Mouse (Mus musculus): Measurements from ENCODE around the gene Slc26a9.
"Not testable (repeated sequence)": the region's sequence is repeated elsewhere in the genome, so short reads cannot be mapped to it uniquely, and the experiment has no call there.

Gene Slc26a9

DNA sequence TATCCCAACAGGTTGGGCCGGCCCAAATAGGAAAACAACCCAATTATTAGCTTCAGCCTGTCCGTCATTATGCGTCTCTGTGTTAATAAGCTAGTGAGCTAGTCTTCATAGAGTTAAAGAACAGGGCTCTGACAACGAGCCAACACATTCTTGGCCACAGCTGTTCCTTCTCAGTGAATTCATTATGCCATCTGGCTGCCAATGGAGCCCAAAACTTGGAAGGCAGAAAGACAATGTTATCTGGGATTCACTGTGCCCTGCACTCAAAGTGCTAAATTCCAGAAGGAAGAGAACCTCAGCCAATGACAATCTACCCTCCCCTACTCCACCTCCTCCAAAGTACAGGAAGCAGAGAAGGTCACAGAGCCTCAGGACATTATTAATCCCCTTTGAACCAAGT is 26.8 kb downstream of the Slc26a9 start:
- peak; percentile 83 to 88 for DNase-seq

DNA sequence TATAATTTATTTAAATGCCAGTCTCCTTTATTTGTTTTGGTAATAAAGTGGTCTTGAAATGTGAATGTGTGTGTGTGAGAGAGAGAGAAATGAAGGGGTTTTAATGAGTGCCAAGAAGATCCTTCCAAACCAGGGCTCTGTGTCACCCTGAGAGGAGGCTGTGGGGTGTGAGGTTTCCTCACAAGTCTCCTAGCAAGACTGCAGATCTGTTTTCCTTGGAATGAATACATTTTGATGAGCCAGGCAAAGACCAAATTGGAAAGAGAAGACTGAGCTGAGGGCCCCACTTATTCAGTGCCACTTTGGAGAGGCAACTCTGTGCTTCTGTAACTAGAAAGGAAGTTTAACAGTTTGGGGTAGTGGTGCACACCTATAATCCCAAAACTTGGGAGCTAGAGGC is 27.6 kb downstream of the Slc26a9 start:
- DNase-seq: no peak

- DNase-seq: no peak
Observed at GRCm38 (mm10) chr1:131794591-131794990, 50.8 kb downstream of the Slc26a9 start.

DNA sequence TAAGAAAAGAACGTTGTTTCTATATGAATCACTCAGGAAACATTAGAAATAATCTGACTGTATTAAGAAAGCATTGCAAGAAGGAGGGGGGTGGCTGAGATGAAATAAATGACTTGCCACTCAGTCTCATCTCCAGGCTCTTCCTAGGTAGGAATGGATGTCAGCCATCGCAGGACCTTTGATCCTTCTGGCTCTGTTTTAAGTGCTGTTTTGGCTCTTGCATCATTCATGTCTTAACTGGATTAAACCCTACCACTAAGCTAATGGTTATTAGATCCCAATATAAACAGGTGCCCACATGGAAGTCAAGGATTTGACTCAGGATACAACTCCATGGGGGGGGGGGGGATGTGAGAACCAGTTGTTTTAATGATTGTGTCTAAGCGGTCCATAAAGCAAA is 51.3 kb downstream of the Slc26a9 start:
- DNase-seq: no peak

DNA sequence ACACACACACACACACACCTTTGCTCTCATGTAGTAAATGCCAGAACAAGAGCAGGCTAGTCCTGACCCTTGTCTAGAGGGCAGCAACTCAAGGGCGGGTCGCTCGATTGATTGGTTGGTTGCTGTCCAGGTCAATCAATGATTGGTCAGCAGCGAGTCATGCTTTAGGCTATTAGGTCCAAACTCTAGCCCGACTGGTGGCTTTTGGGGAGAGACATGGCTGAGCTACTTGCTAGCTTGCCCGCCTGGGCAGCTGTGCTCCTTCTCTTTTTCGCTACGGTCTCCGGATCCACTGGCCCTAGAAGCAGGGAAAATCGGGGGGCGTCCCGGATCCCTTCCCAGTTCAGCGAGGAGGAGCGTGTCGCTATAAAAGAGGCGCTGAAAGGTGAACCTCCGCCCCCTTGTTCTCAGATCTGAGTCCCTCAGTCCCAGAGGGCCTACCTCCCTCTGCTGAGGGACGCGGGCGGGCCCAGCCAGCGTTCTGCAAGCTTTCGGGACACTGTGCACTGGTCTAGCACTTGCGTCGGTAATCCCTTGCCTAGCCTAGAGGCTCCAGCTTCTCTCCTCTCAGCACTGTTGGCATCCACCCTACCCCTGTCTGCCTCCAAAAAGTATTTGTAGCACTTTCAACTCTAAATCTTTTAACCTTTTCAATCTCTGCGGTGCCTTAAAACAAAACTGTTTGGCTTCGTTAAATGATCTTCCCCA is 53.5 kb downstream of the Slc26a9 start, which contains the start of gene Pm20d1:
Gene Pm20d1 (plus strand): TSS at position 180 of the 708 bp plus-strand sequence.
- DNase-seq: peak; percentile 62 to 67

DNA sequence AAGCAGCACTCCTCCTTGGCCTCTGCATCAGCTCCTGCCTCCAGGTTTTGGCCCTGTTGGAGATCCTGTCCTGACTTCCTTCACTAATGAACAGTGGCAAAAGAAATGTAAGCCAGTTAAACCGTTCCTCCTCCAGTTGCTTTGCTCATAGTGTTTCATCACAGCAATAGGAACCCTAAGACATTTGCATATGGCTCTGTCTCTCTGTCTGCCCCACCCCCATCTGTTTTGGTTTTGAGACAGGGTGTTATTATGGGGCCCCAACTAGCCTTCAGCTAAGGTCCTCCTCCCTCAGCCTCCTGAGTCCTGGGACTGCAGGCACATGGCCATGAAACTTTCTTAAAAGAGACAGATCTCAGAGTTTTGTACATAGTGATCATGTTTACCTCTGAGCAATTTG is 56.2 kb downstream of the Slc26a9 start:
- DNase-seq: no peak

- DNase-seq: no peak
Observed at GRCm38 (mm10) chr1:131801071-131801470, 57.2 kb downstream of the Slc26a9 start.

- peak; percentile 57 to 67 for DNase-seq
Observed at GRCm38 (mm10) chr1:131802652-131803051, 58.8 kb downstream of the Slc26a9 start.

DNA sequence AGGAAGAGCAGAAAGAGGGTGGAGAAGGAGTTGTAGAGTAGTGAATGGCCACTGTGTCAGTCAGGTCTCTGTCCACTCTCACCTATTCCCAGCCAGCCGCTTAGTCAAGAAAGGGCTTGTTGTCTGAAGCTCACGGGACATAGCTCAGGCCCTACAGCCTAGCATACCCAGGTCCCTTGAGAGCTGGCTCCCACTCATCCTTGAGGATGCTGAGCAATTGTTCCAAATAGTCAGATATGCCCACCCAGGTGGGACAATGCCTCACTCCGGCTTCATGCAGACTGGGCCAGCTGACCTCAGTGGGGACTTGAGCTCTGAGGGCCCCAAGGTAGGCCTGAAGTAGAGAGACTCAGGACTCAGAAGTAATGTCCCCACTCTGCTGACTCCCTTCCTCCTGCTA is 60.3 kb downstream of the Slc26a9 start:
- no peak for DNase-seq

DNA sequence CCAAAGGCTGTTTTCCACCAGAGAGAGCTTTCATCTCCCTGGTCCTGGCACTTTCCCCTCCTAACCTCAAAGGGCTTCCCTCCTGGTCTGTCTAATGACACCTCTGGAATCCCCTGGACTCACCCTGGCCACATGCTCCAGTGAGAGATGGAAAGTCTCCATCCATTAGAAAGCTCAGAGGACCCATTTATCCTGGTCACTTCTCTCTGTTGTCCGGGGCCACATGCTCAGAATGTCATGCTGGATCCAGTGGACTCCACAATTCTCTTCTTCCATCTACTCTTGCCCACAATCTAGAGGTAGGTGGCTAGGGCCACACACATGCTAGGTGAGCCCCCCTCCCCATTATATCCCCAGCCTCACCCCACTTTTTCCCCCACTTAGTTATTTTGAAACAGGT is 65.2 kb downstream of the Slc26a9 start:
- no peak for DNase-seq

DNA sequence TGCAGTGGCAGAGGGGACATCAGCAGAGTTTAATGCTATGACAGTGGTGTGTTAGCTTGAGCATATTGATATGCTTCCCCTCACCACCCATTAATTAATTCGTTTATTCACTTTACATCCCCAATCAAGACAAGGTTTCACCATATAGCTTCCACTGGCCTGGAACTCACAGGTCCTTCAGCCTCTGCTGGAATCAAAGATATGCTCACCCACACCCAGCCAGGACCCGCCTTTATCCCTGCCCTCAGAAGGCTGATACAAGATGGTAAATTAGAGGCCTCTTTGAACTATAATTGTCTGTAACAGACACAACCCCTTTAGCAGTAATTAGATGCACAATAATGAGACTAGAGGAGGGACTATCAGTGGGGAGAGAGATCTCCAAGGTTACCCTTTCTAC is 65.8 kb downstream of the Slc26a9 start:
- DNase-seq: no peak

DNA sequence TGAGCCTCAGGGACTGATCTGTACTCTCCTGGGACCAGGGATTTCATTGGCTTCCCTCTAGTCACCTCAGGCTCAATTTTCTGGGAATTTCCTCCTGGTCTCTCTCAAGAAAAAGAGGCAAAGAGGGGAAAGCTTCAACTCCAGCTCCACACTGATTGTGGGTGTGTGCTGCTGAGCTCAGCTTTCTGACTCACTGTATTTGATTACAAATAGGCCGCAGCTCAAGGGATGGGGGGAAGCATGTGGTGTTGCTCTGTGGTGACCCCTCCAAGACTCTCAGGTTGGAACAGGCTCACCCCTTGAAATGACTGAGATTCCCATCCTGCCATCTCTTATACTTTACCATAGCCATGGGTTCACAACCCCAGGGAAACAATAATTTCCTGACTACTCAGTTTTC is 67.6 kb downstream of the Slc26a9 start:
- no peak for DNase-seq

DNA sequence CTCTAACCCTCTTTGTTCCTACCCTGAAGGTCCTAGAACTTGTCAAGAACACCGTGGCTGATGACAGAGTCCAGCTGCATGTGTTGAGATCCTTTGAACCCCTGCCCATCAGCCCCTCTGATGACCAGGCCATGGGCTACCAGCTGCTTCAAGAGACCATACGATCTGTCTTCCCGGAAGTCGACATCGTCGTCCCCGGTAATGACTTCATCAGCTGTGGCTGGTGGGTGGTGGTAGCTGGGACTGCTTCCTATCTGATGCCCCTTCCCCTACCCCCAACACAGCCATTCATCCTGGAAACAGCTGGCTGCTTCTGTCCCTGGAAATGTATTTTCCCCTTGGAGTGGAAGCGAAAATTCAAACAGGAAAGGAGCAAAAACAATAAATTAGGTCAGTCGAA is 68.2 kb downstream of the Slc26a9 start:
- DNase-seq: no peak

- DNase-seq: no peak
Observed at GRCm38 (mm10) chr1:131812631-131813295, 68.9 kb downstream of the Slc26a9 start.

DNA sequence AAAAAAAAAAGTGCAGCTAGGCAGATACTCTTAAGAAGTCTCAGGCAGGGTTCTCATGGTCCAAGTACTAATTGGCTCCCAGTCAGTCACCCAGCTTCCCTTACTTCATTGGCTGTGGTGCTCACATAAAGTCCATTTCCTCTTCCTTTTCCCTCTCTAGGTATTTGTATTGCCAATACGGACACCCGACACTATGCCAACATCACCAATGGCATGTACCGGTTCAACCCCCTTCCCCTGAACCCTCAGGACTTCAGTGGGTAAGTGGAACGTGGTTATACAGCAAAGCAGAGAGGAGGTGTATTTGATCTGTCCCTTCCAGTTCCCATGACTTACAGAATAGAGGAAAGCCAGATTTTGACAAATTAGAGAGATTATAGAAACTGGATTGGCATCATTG is 69.9 kb downstream of the Slc26a9 start:
- no peak for DNase-seq

DNA sequence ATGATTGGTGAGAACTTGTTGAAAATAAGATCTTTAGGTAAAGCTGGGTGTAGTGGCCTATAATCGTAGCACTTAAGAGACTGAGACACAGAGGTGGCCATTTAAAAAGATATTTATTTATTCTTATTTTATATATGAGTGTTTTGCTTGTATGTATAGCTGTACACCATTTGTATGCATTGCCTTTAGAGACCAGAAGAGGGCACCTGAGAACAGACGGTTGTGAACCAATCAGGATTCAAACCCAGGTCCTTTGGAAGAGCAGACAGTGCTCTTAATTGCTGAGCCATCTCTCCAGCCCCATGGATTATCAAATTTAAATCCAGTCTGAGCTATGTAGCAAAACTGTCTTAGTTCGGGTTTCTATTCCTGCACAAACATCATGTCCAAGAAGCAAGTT is 70.4 kb downstream of the Slc26a9 start:
- no peak for DNase-seq

DNA sequence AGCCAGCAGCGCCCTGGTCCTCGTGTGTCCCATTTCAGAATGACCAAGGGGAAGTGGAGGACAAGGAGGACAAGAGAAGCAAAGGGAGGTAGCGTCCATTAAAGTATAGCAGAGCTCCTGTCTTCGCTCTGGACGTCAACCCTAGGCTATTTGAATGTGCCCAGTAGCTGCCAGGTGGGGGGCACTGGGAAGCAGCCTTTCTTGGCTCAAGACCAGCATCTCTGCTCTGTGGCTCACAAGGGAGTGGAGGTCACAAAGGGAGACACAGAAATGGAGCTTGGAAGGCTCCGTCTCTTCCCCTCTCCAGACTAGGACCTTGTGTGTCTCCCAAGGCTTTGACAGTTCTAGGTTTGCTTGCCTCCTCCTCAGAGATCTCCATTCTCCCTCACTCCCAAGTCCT is 73.1 kb downstream of the Slc26a9 start:
- DNase-seq: peak; percentile 50 to 57

- DNase-seq: not testable (repeated sequence)
Observed at GRCm38 (mm10) chr1:131820353-131820752, 76.5 kb downstream of the Slc26a9 start.

DNA sequence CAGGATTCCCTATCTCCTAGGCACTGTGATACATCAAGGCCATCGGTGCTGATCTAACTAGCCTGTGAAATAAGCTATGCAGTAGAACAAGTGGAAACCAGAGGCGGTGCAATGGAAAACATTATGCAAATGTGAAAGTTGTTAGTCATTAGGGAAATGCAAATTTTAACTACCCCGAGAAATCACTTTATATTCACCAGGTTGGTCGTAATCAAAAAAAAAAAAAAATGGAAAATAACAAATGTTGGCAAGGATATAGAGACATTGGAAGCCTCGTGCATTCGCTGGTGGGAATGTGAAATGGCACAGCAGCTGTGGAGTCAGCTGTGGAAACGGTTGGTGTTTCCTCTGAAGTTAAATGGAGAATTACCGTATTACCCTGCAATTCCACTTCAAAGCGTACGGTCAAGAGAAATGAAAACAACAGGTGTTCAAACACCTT is 77.1 kb downstream of the Slc26a9 start:
- DNase-seq: no peak
